Mouse (Mus musculus) CH12.LX (cell line): Measurements from ENCODE around the gene Nwd2.

Source experiments
- CHD1 ChIP-seq: IDR thresholded peaks from 2 replicates; pipeline ENCODE4 v1.6.1; 2012; ENCODE audit warnings: low read depth, low read length, improper control_type of control experiment, inconsistent platforms
- CTCF ChIP-seq, 2 experiments: IDR thresholded peaks in 1 of 2; conservative IDR thresholded peaks in 1 of 2; 2 replicates each; pipeline ENCODE4 v1.5.1; 2011 to 2012; ENCODE audit warnings: low read depth in 2 of 2, low read length in 2 of 2, improper control_type of control experiment in 1 of 2, inconsistent platforms in 1 of 2, mild to moderate bottlenecking in 1 of 2, moderate library complexity in 1 of 2
- HCFC1 ChIP-seq: IDR thresholded peaks from 2 replicates; pipeline ENCODE4 v1.6.1; 2012; ENCODE audit warnings: low read depth, mild to moderate bottlenecking, inconsistent platforms, low read length, improper control_type of control experiment
- MAX ChIP-seq: IDR thresholded peaks from 2 replicates; pipeline ENCODE4 v1.6.1; 2011; ENCODE audit warnings: low read length, improper control_type of control experiment
- MAZ ChIP-seq: IDR thresholded peaks from 2 replicates; pipeline ENCODE4 v1.6.1; 2012; ENCODE audit warnings: low read depth, mild to moderate bottlenecking, inconsistent platforms, low read length, improper control_type of control experiment, moderate library complexity
- POLR2A ChIP-seq: IDR thresholded peaks from 2 replicates; pipeline ENCODE4 v1.6.1; 2011; ENCODE audit warnings: low read depth, mild to moderate bottlenecking, improper control_type of control experiment, low read length
- RCOR1 ChIP-seq: conservative IDR thresholded peaks from 2 replicates; pipeline ENCODE4 v1.6.1; 2012; ENCODE audit warnings: low read depth, mild to moderate bottlenecking, inconsistent platforms, low read length, improper control_type of control experiment

DNA sequence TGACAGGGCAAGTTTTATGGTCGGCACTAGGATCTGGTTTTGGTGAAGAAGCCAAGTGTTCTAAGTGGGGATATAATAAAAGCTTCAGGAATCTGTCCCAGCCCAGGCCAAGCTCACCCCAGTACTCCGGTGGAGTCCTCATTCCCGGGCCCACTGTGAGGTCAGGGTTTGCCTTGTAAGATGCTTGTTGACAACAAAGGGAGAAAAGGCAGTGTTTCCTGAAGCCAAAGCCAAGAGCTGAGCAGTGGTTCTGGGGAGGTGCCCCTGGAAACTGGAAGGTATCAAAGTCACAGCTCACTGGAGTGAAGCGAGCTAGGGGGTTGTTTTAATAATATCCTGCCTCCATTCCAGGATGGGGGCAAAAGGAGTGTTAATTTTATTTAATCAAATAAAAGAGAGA, 170.1 kb downstream of the Nwd2 start:
- TF ChIP-seq POLR2A: no peak
- no peak for TF ChIP-seq CTCF (conservative IDR thresholded peaks at IDR 0.05 in 1 of 2, IDR thresholded peaks at IDR 0.05 in 1 of 2; ENCODE audit: low read depth in 2 of 2, low read length in 2 of 2)
- TF ChIP-seq MAX: no peak
- no peak for TF ChIP-seq HCFC1
- TF ChIP-seq RCOR1: no peak
- no peak for TF ChIP-seq MAZ
- TF ChIP-seq CHD1: no peak
